Mouse (Mus musculus) CH12.LX (cell line): ENCODE results near the gene Npl.

Experiments
- CTCF ChIP-seq, 2 experiments: IDR thresholded peaks in 1 of 2; conservative IDR thresholded peaks in 1 of 2; 2 replicates each; pipeline ENCODE4 v1.5.1; 2011 to 2012; ENCODE audit warnings: low read depth in 2 of 2, low read length in 2 of 2, improper control_type of control experiment in 1 of 2, inconsistent platforms in 1 of 2, mild to moderate bottlenecking in 1 of 2, moderate library complexity in 1 of 2
- EP300 ChIP-seq: IDR thresholded peaks from 2 replicates; pipeline ENCODE4 v1.6.1; 2011; ENCODE audit warnings: low read length, improper control_type of control experiment
- JUN ChIP-seq: IDR thresholded peaks from 2 replicates; pipeline ENCODE4 v1.6.1; 2011; ENCODE audit warnings: low read depth, mild to moderate bottlenecking, low read length, improper control_type of control experiment, moderate library complexity; ENCODE audit not compliant: insufficient read depth
- NELFE ChIP-seq: IDR thresholded peaks from 2 replicates; pipeline ENCODE4 v1.6.1; 2011; ENCODE audit warnings: low read depth, low read length, improper control_type of control experiment
- NRF1 ChIP-seq: IDR thresholded peaks from 2 replicates; pipeline ENCODE4 v1.6.1; 2014; ENCODE audit warnings: low read depth, mild to moderate bottlenecking, inconsistent platforms, low read length, improper control_type of control experiment, moderate library complexity
- SIN3A ChIP-seq: IDR thresholded peaks from 2 replicates; pipeline ENCODE4 v1.6.1; 2012; ENCODE audit warnings: low read length, improper control_type of control experiment, inconsistent platforms
- SMC3 ChIP-seq: IDR thresholded peaks from 2 replicates; pipeline ENCODE4 v1.6.1; 2011; ENCODE audit warnings: low read depth, low read length, improper control_type of control experiment
- UBTF ChIP-seq: IDR thresholded peaks from 2 replicates; pipeline ENCODE4 v1.6.1; 2012; ENCODE audit warnings: low read depth, mild to moderate bottlenecking, inconsistent platforms, low read length, improper control_type of control experiment, moderate library complexity
- USF2 ChIP-seq: conservative IDR thresholded peaks from 2 replicates; pipeline ENCODE4 v1.6.1; 2011; ENCODE audit warnings: low read depth, low read length, improper control_type of control experiment

DNA sequence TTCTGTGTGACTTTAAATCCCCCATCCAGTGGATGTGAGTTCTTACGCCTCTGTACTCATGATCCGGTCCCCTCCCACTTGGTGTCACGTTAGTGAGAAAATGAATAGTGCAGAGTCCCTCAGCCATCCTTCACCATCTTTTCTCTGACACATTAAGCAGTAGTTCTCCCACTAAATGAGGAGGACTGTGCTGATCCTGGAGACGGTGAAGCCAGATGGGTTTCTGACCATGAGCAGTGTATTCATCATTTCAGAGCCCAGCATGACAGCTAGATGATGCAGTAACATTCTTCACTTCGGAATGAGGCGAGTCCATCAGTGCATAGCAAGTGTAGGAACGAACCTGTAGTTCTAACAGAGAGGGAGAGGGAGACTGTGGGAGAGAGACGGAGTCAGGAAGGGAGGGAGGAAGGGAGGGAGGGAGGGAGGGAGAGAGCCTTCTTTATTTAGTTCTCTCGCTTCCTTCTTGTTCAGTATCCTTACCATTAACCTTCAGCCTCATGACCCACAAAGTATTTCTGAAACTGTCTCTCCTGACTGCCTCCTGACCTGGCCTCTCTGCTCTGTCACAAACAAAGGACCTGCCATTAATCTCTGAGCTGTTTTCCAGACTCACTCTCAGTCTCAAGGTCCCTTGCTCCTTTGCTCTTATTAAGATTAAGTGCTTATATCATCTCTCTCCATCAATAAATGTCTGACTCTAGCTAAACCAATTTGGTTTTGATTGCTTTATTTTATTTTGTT is 49.6 kb upstream of the Npl start:
- no peak for TF ChIP-seq SMC3
- no peak for TF ChIP-seq EP300
- no peak for TF ChIP-seq NELFE
- TF ChIP-seq UBTF, result no peak
- TF ChIP-seq CTCF (conservative IDR thresholded peaks at IDR 0.05 in 1 of 2, IDR thresholded peaks at IDR 0.05 in 1 of 2; ENCODE audit: low read depth in 2 of 2, low read length in 2 of 2), result no peak
- no peak for TF ChIP-seq SIN3A
- TF ChIP-seq NRF1, result no peak
- no peak for TF ChIP-seq USF2
- TF ChIP-seq JUN, result no peak
